In the genomic region with DNA sequence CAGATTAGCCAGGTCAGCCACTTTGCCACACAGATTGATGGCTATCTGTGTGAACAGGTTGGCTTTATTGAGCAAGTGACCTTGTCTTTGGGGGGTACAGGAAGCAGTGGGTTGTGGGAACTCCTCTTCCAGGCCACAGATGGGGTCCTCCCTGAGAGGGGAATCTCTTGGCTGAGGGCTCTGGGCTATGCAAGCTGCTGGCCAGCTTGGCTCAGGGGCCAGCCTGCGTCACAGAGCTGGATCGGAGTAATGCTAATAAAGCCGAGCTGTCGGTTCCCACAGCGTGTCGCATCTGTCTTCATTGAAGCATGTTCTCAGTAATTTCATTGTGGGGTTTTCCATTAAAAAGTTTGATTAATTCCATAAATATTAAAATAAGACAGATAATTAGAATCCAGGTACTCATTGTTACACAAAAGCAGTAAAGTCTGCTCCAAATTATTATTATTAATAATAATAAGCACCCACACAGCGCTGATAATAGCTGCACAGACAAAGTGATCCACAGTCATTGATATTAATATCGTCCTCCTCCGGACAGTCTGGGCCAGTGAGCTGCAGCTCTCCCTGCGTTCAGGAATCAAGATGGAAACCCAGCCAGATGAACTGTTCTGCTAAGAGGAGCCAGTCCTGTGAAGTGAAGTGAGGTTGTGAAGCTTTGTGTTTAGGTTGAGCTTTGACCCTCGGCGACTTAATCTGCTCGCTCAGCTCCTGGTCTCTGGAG, we compare ENCODE assay signal across 12 mouse cellular contexts.
DNase-seq lines count a peak whose midpoint lies in the region; ATAC-seq lines count a peak whose summit lies in the region.
"Had no signal": no experiment of that assay in that cellular context is flagged by ENCODE, and none has a peak within 500 bp of the region (broad histone marks: within the 10 kb centered on the region; RNA-seq: fewer than 3 reads in every experiment).

No protein-coding gene starts in this region.

- H3K4me2 ChIP-seq in heart, embryonic 11.5 days: no peak overlapping the region
- no peak overlapping the region for H3K4me2 ChIP-seq in forebrain, embryonic 16.5 days (ENCODE audit: low read length)
- H3K4me2 ChIP-seq in hindbrain, embryonic 11.5 days (replicated peaks; ENCODE audit: low read depth, low read length): no peak overlapping the region
- no peak overlapping the region for H3K4me2 ChIP-seq in midbrain, embryonic 15.5 days
- no peak overlapping the region for H3K4me2 ChIP-seq in intestine, embryonic 15.5 days (replicated peaks)
- H3K4me2 ChIP-seq: lung, embryonic 14.5 days had no signal

- H3K4me1 ChIP-seq in heart, embryonic 11.5 days (ENCODE audit: control insufficient read depth, insufficient read depth, low read length): no peaks in the 10 kb centered on the region
- H3K4me1 ChIP-seq in forebrain, embryonic 16.5 days (replicated peaks; ENCODE audit: control insufficient read depth, insufficient read depth, low read length): peaks cover 4% of the 10 kb centered on the region; the same call in 1 of the 2 replicates
- peaks cover 3% of the 10 kb centered on the region; the same call in 1 of the 2 replicates for H3K4me1 ChIP-seq in hindbrain, embryonic 11.5 days (replicated peaks; ENCODE audit: control insufficient read depth, insufficient read depth, low read length)
- peaks cover 7% of the 10 kb centered on the region; the same call in 1 of the 2 replicates for H3K4me1 ChIP-seq in midbrain, embryonic 15.5 days
- no peaks in the 10 kb centered on the region for H3K4me1 ChIP-seq in intestine, embryonic 15.5 days (replicated peaks)

- H3K36me3 ChIP-seq in heart, embryonic 11.5 days (ENCODE audit: control insufficient read depth, insufficient read depth, low read length): no peaks in the 10 kb centered on the region
- no peaks in the 10 kb centered on the region for H3K36me3 ChIP-seq in forebrain, embryonic 16.5 days (ENCODE audit: control insufficient read depth, insufficient read depth)
- no peaks in the 10 kb centered on the region for H3K36me3 ChIP-seq in hindbrain, embryonic 11.5 days (ENCODE audit: control insufficient read depth, insufficient read depth, low read length)
- H3K36me3 ChIP-seq in midbrain, embryonic 15.5 days (replicated peaks): no peaks in the 10 kb centered on the region
- H3K36me3 ChIP-seq in intestine, embryonic 15.5 days: no peaks in the 10 kb centered on the region

- H3K9ac ChIP-seq in heart, embryonic 11.5 days (ENCODE audit: low read depth, low read length): no peak overlapping the region
- no peak overlapping the region for H3K9ac ChIP-seq in forebrain, embryonic 16.5 days (replicated peaks; ENCODE audit: low read depth, low read length)
- H3K9ac ChIP-seq in hindbrain, embryonic 11.5 days (ENCODE audit: low read depth, low read length): no peak overlapping the region
- no peak overlapping the region for H3K9ac ChIP-seq in midbrain, embryonic 15.5 days
- no peak overlapping the region for H3K9ac ChIP-seq in intestine, embryonic 15.5 days
- H3K9ac ChIP-seq: lung, embryonic 14.5 days had no signal

- H3K4me3 ChIP-seq in heart, embryonic 11.5 days (ENCODE audit: low read depth, low read length): no peak overlapping the region
- H3K4me3 ChIP-seq in forebrain, embryonic 16.5 days (replicated peaks; ENCODE audit: low read length): no peak overlapping the region
- H3K4me3 ChIP-seq in hindbrain, embryonic 11.5 days (ENCODE audit: low read depth, low read length): no peak overlapping the region
- no peak overlapping the region for H3K4me3 ChIP-seq in midbrain, embryonic 15.5 days
- no peak overlapping the region for H3K4me3 ChIP-seq in intestine, embryonic 15.5 days (replicated peaks)
- H3K4me3 ChIP-seq: layer of hippocampus, adult 2 months had no signal

- WGBS in heart, embryonic 11.5 days (ENCODE audit: insufficient replicate concordance): 84% methylated on average over 13 of the region's 13 CpGs
- WGBS in forebrain, embryonic 16.5 days: 76% methylated on average over 13 of the region's 13 CpGs
- 67% methylated on average over 13 of the region's 13 CpGs for WGBS in hindbrain, embryonic 11.5 days
- 58% methylated on average over 13 of the region's 13 CpGs for WGBS in midbrain, embryonic 15.5 days
- WGBS in intestine, embryonic 15.5 days: 72% methylated on average over 13 of the region's 13 CpGs

- H3K27ac ChIP-seq in heart, embryonic 11.5 days (ENCODE audit: low read depth, low read length): no peak overlapping the region
- H3K27ac ChIP-seq in forebrain, embryonic 16.5 days (ENCODE audit: low read length): no peak overlapping the region
- H3K27ac ChIP-seq in hindbrain, embryonic 11.5 days (ENCODE audit: low read depth, low read length): peak overlapping the region; percentile 58
- H3K27ac ChIP-seq in midbrain, embryonic 15.5 days: no peak overlapping the region
- no peak overlapping the region for H3K27ac ChIP-seq in intestine, embryonic 15.5 days
- H3K27ac ChIP-seq: layer of hippocampus, adult 2 months; stomach, postnatal 0 days had no signal

- no peaks in the 10 kb centered on the region for H3K27me3 ChIP-seq in heart, embryonic 11.5 days (ENCODE audit: control insufficient read depth, insufficient read depth, low read length)
- H3K27me3 ChIP-seq in forebrain, embryonic 16.5 days (replicated peaks; ENCODE audit: control insufficient read depth, insufficient read depth, low read length): no peaks in the 10 kb centered on the region
- no peaks in the 10 kb centered on the region for H3K27me3 ChIP-seq in hindbrain, embryonic 11.5 days (ENCODE audit: control insufficient read depth, insufficient read depth, low read length)
- no peaks in the 10 kb centered on the region for H3K27me3 ChIP-seq in midbrain, embryonic 15.5 days (replicated peaks)
- no peaks in the 10 kb centered on the region for H3K27me3 ChIP-seq in intestine, embryonic 15.5 days (replicated peaks)

- no peaks in the 10 kb centered on the region for H3K9me3 ChIP-seq in heart, embryonic 11.5 days (replicated peaks; ENCODE audit: control insufficient read depth, low read length)
- no peaks in the 10 kb centered on the region for H3K9me3 ChIP-seq in forebrain, embryonic 16.5 days (ENCODE audit: control insufficient read depth, low read length)
- no peaks in the 10 kb centered on the region for H3K9me3 ChIP-seq in hindbrain, embryonic 11.5 days (ENCODE audit: control insufficient read depth, low read length)
- no peaks in the 10 kb centered on the region for H3K9me3 ChIP-seq in midbrain, embryonic 15.5 days
- H3K9me3 ChIP-seq in intestine, embryonic 15.5 days: no peaks in the 10 kb centered on the region

- peak; percentile 88 for DNase-seq in heart, adult 11 months
- peak; percentile 47 for DNase-seq in hindbrain, embryonic 11.5 days (ENCODE audit: low spot score)
- DNase-seq in spleen, postnatal 10 days (ENCODE audit: low spot score in 2 of 2): no peak
- no peak for DNase-seq in layer of hippocampus, adult 11-12 months (ENCODE audit: low spot score)
- DNase-seq: lung, embryonic 14.5 days had no signal

- ATAC-seq in heart, embryonic 11.5 days (replicated peaks; ENCODE audit: insufficient number of reproducible peaks, low FRiP score, low TSS enrichment): no peak
- peak; percentile 69 for ATAC-seq in forebrain, embryonic 16.5 days
- ATAC-seq in hindbrain, embryonic 11.5 days (ENCODE audit: low FRiP score): peak; percentile 84
- ATAC-seq in midbrain, embryonic 15.5 days (replicated peaks): 0 out of 2 replicates have a peak, but pooled peaks have one; percentile 57
- no peak for ATAC-seq in intestine, embryonic 15.5 days
- ATAC-seq: intestine, postnatal 0 days had no signal

Comparison
In these comparisons a context has a peak if more than half of its experiments do, and no peak if none do; other contexts are left out.
1. DNase-seq: peak in heart, adult 11 months (single experiment) and hindbrain, embryonic 11.5 days (single experiment); none in spleen, postnatal 10 days (0 of 2) and layer of hippocampus, adult 11-12 months (single experiment).
2. ATAC-seq: peak in forebrain, embryonic 16.5 days (single experiment), hindbrain, embryonic 11.5 days (single experiment) and midbrain, embryonic 15.5 days (single experiment); none in heart, embryonic 11.5 days (single experiment) and intestine, embryonic 15.5 days (single experiment).